Mouse (Mus musculus) ES-E14 (cell line): ENCODE data around the gene Gm45711. TPM values are rescaled to one million over a fixed set of nuclear protein-coding genes. Genes with fewer than 3 reads are reported as not detected.
"Not testable (repeated sequence)": the region's sequence is repeated elsewhere in the genome, so short reads cannot be mapped to it uniquely, and the experiment has no call there.

Source experiments
- DNase-seq: peaks from one replicate; pipeline ENCODE4 v3.0.0-alpha.2; 2013; ENCODE audit warnings: low read depth, low spot score
- H3K27ac ChIP-seq: 2 replicates; pipeline ENCODE4 v1.5.1; 2012; ENCODE audit warnings: low read depth, mild to moderate bottlenecking, low read length, moderate library complexity, mixed read lengths; ENCODE audit not compliant: poor library complexity, insufficient read depth, severe bottlenecking
- H3K36me3 ChIP-seq: 2 replicates; pipeline ENCODE4 v1.6.1; 2012; ENCODE audit warnings: mild to moderate bottlenecking, low read length, moderate library complexity, mixed read lengths; ENCODE audit not compliant: control insufficient read depth, poor library complexity, insufficient read depth, severe bottlenecking
- H3K4me1 ChIP-seq, 2 experiments: fragments of 150-350 bp in 1 of 2; sonication (generic) in 1 of 2; 2 replicates each; pipeline ENCODE4 v1.6.1; 2012; ENCODE audit warnings: low read length in 2 of 2, mild to moderate bottlenecking in 1 of 2, mixed read lengths in 1 of 2; ENCODE audit not compliant: control insufficient read depth in 2 of 2, insufficient read depth in 2 of 2, poor library complexity in 1 of 2
- H3K4me3 ChIP-seq, 2 experiments: fragments of 150-350 bp in 1 of 2; sonication (generic) in 1 of 2; 2 replicates each; pipeline ENCODE4 v1.5.1; 2012; ENCODE audit warnings: low read length in 2 of 2, low read depth in 1 of 2, mild to moderate bottlenecking in 1 of 2, mixed read lengths in 1 of 2; ENCODE audit not compliant: insufficient read depth in 1 of 2, poor library complexity in 1 of 2, severe bottlenecking in 1 of 2
- H3K9ac ChIP-seq: 2 replicates; pipeline ENCODE4 v1.6.1; 2012; ENCODE audit warnings: low read depth, mild to moderate bottlenecking, low read length, mixed read lengths; ENCODE audit not compliant: poor library complexity, insufficient read depth, severe bottlenecking
- H3K9me3 ChIP-seq: fragments of 150-350 bp; sonication (generic); 2 replicates; pipeline ENCODE4 v1.6.1; 2012; ENCODE audit warnings: low read depth, mild to moderate bottlenecking, low read length; ENCODE audit not compliant: control insufficient read depth, insufficient read depth
- CHD2 ChIP-seq: IDR thresholded peaks from 2 replicates; pipeline ENCODE4 v1.6.1; 2014; ENCODE audit warnings: mild to moderate bottlenecking, low read depth, low read length, inconsistent platforms
- HCFC1 ChIP-seq: IDR thresholded peaks from 2 replicates; pipeline ENCODE4 v1.6.1; 2012; ENCODE audit warnings: low read length, inconsistent platforms, borderline replicate concordance; ENCODE audit not compliant: insufficient read depth
- MAFK ChIP-seq: IDR thresholded peaks from 2 replicates; pipeline ENCODE4 v1.6.1; 2014; ENCODE audit warnings: mild to moderate bottlenecking, low read depth, low read length, inconsistent platforms; ENCODE audit not compliant: insufficient read depth
- ZC3H11A ChIP-seq: IDR thresholded peaks from 2 replicates; pipeline ENCODE4 v1.6.1; 2012; ENCODE audit warnings: low read depth, mild to moderate bottlenecking, inconsistent platforms, low read length, borderline replicate concordance
- ZNF384 ChIP-seq: IDR thresholded peaks from 2 replicates; pipeline ENCODE4 v1.6.1; 2012; ENCODE audit warnings: low read depth, low read length, inconsistent platforms
- in situ Hi-C, 2 experiments: fragments of 600-800 bp; cut with MboI; formaldehyde crosslinking; loops; one replicate each; pipeline ENCODE4 v1.15.1; 2025; ENCODE audit warnings: low sequenced_read_pairs in 2 of 2, inconsistent platforms in 1 of 2; ENCODE audit not compliant: unreplicated experiment in 2 of 2
- total RNA-seq: library from RNA; depleted of rRNA; stranded (reverse); fragments of 300-350 nt; gene quantifications from 2 replicates; pipeline ENCODE4 v1.2.3, GENCODE M21; 2012

The Gm45711 gene
- total RNA-seq, 1 experiment = not detected

GRCm38 (mm10) chr8:104268937-104269440, 40.9 kb downstream of the Gm45711 start:
- Histone ChIP-seq H3K9ac (no peak overlapping the region), H3K9me3 (peaks cover 1% of the 10 kb centered on the region; the same call in 1 of the 2 replicates), H3K27ac (no peak overlapping the region), H3K4me1 (no peaks in the 10 kb centered on the region), H3K36me3 (peaks cover under 1% of the 10 kb centered on the region; the same call in 1 of the 2 replicates), H3K4me3 (no peak overlapping the region)
- DNase-seq = no peak
- TF ChIP-seq ZNF384 (no peak), MAFK (no peak), CHD2 (no peak), ZC3H11A (no peak), HCFC1 (no peak)
- in situ Hi-C loops = no loop called here

GRCm38 (mm10) chr8:104268368-104268767, 41.5 kb downstream of the Gm45711 start:
- H3K9me3 ChIP-seq = peaks cover 1% of the 10 kb centered on the region; the same call in 1 of the 2 replicates
- in situ Hi-C loops = no loop called here
- H3K36me3 ChIP-seq = peaks cover 3% of the 10 kb centered on the region
- H3K4me3 ChIP-seq = no peak overlapping the region
- H3K9ac ChIP-seq = no peak overlapping the region
- H3K4me1 ChIP-seq = no peaks in the 10 kb centered on the region
- no peak for DNase-seq
- H3K27ac ChIP-seq = no peak overlapping the region
- TF ChIP-seq HCFC1 = no peak
- no peak for TF ChIP-seq ZC3H11A
- no peak for TF ChIP-seq ZNF384
- no peak for TF ChIP-seq MAFK
- no peak for TF ChIP-seq CHD2

- H3K36me3 ChIP-seq, H3K9ac ChIP-seq, H3K4me1 ChIP-seq, H3K9me3 ChIP-seq, H3K27ac ChIP-seq, H3K4me3 ChIP-seq, DNase-seq, in situ Hi-C loops: not testable (repeated sequence)
These were observed 45.5 kb downstream of the Gm45711 start for GRCm38 (mm10) chr8:104264271-104264935.

GRCm38 (mm10) chr8:104261802-104262201, 48.1 kb downstream of the Gm45711 start:
- H3K4me3 ChIP-seq, in situ Hi-C loops, H3K36me3 ChIP-seq, H3K27ac ChIP-seq, H3K4me1 ChIP-seq, H3K9me3 ChIP-seq, DNase-seq, H3K9ac ChIP-seq: not testable (repeated sequence)

GRCm38 (mm10) chr8:104253016-104253415, 56.9 kb downstream of the Gm45711 start:
- in situ Hi-C loops = no loop called here
- H3K27ac ChIP-seq = no peak overlapping the region
- no peaks in the 10 kb centered on the region; a peak in 1 of 4 replicates for H3K4me1 ChIP-seq
- TF ChIP-seq ZC3H11A = no peak
- no peak for TF ChIP-seq ZNF384
- no peak for TF ChIP-seq CHD2
- TF ChIP-seq MAFK = no peak
- TF ChIP-seq HCFC1 = no peak
- no peak overlapping the region for H3K4me3 ChIP-seq
- no peaks in the 10 kb centered on the region for H3K36me3 ChIP-seq
- DNase-seq = no peak
- H3K9ac ChIP-seq = no peak overlapping the region
- H3K9me3 ChIP-seq = no peaks in the 10 kb centered on the region
